Mouse (Mus musculus): Measurements from ENCODE around the gene Ccpg1.
A peak's percentile ranks its signal among the peaks of the same experiment; 100 is the strongest.

Gene Ccpg1

DNA sequence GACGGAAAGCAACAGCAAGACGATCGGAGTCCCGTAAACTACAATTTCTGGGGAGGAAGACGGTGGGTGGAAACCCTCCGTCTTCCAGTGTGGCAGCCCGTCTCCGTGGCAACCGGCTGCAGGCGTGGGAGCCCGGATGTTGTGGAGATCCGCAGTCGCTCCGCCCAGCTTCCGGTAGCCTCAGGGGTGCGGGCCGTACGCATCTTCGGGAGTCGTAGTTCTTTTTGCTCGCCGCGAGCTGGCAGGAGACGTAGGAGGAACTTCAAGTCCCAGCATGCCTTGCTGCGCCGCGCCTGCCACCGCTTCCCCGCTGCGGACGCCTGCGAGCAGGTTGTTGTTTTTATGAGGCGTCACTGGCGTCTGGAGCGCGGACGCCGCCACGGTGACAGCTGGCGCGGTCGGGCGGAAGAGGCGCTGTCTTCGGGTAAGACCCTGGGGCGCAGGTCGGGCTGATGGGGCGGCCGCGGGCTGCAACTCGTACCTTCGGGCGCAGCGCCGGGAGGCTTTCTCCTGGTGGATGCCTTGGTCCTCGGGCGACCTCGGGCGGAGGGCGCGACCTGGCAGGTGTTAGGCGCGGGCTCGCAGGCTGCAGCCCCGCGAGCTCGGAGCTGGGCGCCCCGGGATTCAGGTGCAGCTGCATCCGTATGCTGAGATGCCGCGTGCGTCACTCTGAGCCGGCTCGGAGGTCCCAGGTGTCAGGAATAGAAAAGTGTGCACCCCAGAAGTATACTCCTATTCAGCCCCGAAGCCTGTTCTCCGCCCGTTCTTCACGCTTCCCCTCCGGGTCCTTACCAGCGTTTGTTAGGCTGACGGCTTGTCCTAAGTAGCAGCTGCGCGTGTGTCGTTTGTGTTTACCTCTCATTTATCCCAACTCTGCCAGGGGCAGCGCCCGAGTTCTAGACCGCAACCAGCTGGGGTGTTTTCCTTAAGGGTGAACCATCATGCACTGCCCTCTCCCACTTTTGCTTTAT is at the start of gene Ccpg1, which contains the start of gene Ccpg1os:
TSS of gene Ccpg1 (plus strand) at position 180 of the 971 bp plus-strand sequence.
TSS of gene Ccpg1os (minus strand) at position 133 of the 971 bp plus-strand sequence.
- DNase-seq: peak; percentile 97

DNA sequence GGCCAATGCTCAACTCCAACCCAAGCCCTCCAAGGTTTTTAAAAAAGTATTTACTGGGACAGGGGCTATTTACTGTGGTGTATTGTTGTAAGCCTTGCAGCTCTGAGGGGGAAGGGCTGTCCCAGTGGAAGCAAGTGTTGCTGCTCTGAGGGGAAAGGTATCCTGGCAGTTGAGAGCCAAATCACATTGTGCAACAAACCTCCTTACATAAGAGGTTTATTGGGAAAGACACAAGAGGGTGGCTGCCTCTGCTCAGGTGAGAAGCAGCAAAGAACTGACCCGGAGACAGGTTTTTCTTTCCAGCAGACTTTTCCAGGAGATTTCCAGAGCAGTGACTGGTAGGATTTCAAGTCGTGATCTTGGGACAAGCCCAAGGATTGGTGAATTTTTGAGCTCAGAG is 48.9 kb upstream of the Ccpg1 start:
- no peak for DNase-seq

DNA sequence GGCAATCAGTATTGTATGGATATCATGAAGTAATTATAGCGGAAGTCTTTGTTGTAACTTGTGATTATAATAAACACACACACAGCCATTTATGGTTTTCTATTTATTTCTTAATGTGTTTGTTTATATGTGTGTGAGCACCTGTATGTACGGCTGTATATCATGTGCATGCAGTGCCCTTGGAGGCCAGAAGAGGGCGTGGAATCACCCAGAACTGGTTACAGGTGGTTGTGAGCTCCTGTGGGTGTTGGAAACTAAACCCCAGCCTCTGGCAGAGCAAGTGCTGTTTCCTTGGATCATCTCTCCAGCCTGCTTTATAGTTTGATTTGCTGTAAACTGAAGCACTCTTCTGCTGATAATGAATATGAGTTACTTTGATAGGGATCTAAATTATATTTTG is 41.8 kb upstream of the Ccpg1 start:
- DNase-seq: peak in 1 of 2 experiments; percentile 31

DNA sequence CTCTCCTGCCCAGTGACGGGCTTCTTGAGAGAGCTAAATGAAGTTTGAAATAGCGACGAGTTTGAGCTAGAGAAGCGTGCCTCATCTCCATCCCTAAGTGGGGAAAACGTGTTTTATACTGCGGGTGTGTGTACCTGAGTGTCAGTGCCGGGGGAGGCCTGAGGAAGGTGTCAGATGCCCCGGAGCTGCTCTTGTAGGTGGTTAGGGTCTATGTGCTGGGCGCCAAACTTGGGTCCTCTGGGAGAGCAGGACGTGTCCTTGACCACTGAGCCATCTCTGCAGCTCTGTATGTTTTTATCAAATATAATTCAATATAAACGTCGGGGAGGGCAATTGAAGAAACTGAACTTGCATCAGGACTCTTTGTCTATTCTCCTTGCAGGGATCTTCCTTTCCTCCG is 40.9 kb upstream of the Ccpg1 start:
- no peak for DNase-seq

- no peak for DNase-seq
Measured at GRCm38 (mm10) chr9:72947010-72947409, 38.2 kb upstream of the Ccpg1 start.

DNA sequence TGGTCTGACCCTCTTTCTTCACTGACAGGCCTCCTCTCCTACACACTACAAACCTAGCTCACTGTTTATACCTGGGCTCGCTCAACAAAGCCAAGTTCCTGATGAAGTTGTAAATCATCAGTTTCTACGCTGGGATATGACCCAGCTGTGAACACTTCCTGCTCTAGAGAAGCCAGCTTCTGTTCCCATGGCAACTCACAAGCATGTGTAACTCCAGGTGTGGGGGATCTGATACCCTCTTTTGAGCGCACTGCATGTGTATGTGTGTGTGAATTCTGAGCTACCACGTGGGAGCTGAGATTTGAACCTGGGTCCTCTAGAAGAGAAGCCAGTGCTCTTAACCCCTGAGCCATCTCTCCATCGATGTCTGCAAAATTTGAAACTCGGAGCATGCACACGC is 35.7 kb upstream of the Ccpg1 start:
- no peak for DNase-seq

- DNase-seq: peak in 1 of 2 experiments; percentile 49
Measured at GRCm38 (mm10) chr9:72954746-72955145, 30.5 kb upstream of the Ccpg1 start.

DNA sequence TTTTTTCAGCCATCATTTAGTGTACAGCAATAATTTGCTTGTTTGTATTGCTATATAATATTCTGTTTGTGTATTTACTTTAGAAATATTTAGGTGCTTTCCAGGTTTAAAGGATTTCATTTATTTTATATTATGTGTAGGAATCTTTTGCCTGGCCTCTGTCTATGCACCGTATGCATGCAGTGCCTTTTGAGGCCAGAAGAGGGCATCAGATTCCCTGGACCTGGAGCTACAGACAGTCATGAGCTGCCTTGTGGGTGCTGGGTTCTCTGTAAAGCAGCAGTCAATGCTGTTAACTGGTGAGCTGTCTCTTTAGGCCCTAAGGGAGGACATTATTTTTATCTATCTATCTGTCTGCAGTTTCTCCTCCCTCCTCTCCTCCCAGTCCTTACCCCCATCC is 29.7 kb upstream of the Ccpg1 start:
- peak; percentile 62 to 71 for DNase-seq

DNA sequence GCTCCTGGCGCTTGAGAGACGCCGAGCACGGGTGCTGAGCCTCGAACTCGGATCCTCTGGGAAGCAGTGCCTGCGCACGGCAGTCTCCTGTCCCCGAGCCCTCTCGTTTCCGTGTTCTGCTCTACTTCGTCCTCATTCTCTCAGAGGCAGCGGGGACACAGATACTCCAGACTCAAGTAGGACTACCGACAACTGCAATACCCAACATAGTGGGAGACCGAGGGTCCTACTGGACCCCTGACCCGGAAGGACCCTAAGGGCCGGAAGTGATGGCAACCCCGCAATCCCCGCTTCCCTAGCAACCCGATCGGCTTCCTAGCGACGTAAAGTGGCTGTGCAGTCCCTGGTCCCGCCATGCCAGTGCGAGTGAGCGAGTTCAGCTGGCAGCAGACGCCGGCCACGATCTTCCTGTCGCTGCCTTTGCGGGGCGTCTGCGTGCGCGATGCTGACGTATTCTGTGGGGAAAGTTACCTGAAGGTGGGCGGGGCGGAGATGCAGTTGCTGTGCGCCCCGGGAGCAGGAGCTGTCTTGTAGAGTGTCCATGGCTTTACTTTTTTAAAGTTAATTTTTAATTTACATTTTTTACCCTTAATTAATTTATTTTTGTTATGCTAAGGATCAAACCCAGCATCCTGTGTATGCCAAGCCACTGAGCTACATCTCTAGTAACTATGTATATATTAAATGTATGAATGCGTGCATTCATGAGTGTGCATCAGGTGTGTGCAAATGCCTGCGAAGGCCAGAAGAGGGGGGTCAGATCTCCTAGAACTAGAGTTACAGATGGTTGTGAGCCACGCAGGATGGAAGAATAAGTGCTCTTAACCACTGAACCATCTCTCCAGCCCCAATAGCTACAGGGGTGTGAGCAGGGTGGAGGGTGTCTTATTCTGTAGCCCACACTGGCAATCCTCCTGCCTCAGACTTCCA is 26.4 kb upstream of the Ccpg1 start, which contains the start of the genes Dyx1c1 and Gm44503:
TSS of gene Dyx1c1 (plus strand) at position 265 of the 930 bp plus-strand sequence.
TSS of gene Gm44503 (plus strand) at position 332 of the 930 bp plus-strand sequence.
- peak; percentile 77 to 84 for DNase-seq

DNA sequence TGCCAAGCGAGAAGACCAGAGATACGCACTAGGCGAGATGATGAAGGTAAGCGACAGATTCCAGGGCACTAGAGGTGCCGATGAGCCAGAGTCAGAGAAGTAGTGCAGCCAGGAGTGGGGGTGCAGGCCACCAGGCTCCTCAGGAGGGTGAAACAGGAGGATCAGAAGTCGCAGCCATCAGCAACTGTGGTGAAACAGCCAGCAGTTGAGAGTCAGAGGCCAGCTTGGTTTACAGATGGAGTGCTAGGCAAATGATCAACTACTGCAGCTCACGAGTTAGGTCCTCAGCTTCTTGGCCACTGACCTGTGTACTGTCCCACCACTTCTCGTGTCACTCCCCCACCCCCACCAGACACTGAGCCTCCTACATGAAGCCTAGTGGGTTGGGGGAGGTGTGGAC is 23.9 kb upstream of the Ccpg1 start:
- DNase-seq: no peak

GRCm38 (mm10) chr9:72961959-72962358 is 23.3 kb upstream of the Ccpg1 start:
- no peak for DNase-seq

DNA sequence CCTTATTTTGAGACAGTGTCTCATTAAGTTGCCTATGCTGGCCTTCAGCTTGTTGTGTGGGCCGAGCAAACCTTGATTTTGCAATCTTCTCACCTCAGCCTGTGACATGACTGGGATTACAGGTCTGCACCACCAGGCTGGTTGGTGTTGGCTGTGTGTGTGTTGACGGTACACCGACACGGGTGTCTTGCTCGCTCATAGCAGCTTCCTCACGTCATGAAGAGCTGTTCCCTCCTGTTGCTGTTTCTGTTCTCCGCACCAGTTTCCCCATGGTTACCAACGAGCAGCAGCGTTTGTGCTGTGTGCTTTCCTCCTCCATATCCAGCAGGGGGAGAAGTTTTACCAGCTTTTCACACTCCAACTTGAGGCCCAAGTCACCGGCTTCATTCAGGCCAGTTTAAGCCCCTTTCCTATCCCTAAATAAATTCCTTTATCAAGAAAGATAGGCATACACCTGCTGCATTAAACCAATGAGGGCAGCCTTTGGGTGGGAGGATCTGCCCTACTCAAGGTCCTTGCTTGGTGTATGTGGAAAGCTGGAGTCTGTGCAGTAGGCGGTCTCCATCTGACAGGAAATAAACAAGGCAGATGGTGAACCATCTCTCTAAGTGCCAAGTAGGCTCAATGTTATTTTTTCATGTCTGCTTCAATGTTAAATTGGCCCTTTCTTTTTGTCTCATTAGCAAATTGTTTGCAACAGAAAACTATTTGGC is 16.7 kb upstream of the Ccpg1 start:
- peak; percentile 63 to 65 for DNase-seq

- DNase-seq: no peak
Measured at GRCm38 (mm10) chr9:72969874-72970273, 15.4 kb upstream of the Ccpg1 start.

DNA sequence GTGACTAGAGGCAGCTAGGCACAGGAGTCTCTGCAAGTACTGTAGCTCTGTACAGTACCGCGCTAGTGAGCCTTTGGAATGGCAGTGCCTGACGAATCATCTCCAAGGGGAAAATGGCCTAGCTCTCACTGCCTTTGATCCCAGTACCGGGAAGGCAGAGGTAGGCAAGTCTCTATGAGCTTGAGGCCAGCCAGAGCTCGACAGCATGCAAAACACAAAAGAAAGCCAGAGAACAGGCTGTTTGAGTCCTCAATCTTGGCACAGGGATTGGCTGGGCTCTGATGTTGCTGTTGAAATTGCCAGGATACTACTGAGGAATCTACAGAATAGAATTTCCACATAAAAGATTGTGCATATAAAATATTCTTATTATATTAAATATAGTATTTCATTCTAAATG is 12.8 kb upstream of the Ccpg1 start:
- DNase-seq: no peak

DNA sequence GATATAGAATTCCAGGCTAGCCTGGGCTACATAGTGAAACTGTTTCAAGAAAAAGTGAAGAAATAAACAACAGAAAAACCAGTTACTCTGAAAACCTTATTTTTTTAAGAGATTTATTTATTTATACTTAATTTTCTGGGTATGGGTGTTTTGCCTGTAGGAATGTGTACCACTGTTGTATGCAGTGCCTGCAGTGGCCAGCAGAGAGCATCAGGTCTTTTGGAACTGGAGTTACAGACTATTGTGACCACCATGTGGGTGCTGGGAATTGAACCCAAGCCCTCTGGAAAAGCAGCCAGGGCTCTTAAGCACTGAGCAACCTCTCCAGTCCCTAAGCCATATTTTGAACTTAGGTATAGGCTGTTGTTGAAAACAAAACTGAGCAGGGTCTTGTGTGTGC is 12.2 kb upstream of the Ccpg1 start:
- no peak for DNase-seq

DNA sequence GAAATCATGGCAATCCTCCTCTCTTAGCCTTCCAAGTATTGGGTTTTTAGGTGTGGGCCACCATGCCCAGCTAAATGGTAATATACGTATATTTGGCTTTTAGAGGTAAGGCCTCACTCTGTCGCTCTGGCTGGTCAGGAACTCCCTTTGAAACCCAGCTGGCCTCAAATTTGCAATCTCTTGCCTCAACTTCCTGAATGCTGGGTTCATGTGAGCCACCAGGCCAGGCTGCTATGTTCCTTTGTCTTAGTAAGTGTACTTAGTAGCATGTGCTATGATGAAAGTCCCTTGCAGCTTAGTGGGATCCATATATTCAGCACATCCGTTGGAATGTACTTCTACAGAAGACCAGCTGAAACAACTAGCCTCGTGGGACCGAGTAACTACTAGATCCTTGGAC is 10.5 kb upstream of the Ccpg1 start:
- no peak for DNase-seq

DNA sequence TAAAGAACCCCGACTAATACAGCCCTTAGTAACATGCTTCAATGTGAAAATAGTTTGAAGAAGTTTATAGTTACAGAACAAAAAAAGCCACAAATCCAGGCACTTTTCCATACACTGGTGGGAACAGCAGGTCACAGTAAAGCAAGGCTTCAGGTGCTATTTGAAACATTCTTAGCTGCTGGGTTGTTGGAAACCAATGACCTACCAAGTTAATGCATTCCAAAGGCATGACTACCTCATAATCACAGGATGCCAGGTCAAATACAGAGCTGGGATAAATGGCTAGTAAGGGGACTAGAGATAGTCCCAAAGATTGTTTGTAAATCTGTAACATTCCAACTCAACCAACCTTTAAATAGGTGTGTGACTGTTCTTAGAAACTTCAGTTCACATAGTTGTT is 10.0 kb upstream of the Ccpg1 start:
- DNase-seq: no peak

GRCm38 (mm10) chr9:72983066-72983465 is 2.2 kb upstream of the Ccpg1 start:
- DNase-seq: no peak

- DNase-seq: no peak
Measured at GRCm38 (mm10) chr9:72987703-72988102, 2.5 kb downstream of the Ccpg1 start.

DNA sequence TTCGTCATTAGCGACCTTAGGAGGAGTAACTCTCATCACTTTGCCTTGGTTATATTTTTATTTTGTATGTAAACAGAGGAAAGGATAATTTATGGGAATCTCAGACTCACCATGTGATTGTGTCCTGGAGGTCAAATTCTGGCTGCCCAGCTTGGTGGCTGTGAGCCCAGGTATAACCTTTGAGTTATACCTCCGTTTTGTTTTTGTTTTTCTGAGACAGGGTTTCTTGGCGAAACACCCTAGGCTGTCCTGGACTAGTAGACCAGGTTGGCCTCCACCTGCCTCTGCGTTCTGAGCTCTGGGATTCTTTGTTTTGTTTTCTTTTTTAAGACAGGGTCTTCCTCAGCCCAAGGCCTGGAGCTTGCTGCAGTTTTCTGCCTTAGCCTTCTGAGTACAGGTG is 3.5 kb downstream of the Ccpg1 start:
- no peak for DNase-seq

- DNase-seq: no peak
Measured at GRCm38 (mm10) chr9:72991420-72991819, 6.2 kb downstream of the Ccpg1 start.

DNA sequence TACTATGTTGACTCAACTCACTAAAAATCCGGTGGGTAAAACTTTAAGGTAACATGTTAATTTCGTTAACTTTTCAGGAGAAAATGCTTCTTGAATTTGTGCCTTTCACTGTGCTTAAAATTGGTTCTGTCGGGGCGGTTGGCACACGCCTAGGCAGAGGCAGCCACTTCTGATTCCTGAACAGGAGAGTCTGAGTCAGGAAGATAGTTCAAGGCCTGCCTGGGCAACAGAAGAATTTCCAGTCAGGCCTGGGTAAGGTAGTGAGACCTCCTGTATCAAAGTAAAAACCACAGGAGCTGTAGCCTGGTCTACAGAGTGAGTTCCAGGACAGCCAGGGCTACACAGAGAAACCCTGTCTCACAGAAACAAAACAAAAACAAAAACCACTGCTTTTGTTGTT is 7.3 kb downstream of the Ccpg1 start:
- no peak for DNase-seq

DNA sequence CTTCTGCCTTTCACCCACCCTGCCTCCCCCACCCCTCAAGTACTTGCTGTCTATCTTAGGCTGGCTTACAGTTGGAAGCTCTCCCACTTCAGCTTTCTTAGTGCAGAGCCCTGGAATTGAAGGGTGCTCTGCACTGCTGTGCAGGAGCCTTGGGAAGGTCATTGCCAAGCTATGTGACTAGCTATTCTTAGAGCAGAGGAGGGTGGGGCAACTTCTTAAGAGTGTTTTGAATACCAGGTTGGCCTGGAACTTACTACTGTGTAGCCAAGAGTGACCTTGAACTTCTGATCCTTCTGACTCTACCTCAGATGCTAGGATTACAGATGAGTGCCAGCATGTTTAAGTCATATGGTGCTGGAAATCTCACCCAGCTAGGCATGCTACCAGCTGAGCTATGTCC is 10.9 kb downstream of the Ccpg1 start:
- no peak for DNase-seq

All from cerebellum, postnatal 14 days (tissue).